In genomic region chr11:95157872-95158271, GRCm38 (mm10) we compare ENCODE assay signal across 24 mouse cellular contexts. TPM values are rescaled to one million over a fixed set of nuclear protein-coding genes. Genes with fewer than 3 reads are reported as not detected.
DNase-seq lines count a peak whose midpoint lies in the region; ATAC-seq and TF ChIP-seq lines count a peak whose summit lies in the region.
"Had no signal": no experiment of that assay in that cellular context is flagged by ENCODE, and none has a peak within 500 bp of the region (broad histone marks: within the 10 kb centered on the region; RNA-seq: fewer than 3 reads in every experiment).

No protein-coding gene starts in this region.

- POLR2A ChIA-PET in Patski (lab: Charles Lee) = no interaction called here

- peak; percentile 65 for ATAC-seq in Patski
- ATAC-seq in hematopoietic stem cell, adult 5-6 weeks (replicated peaks in 1 of 2; ENCODE audit: insufficient read depth in 1 of 2, low FRiP score in 2 of 2, low TSS enrichment in 1 of 2, low read depth in 1 of 2, poor library complexity in 2 of 2, severe bottlenecking in 2 of 2) = peak; percentile 80 to 90
- no peak for ATAC-seq in activated CD4-positive, CD25-positive, alpha-beta regulatory T cell, adult 4 months
- ATAC-seq in hindbrain, embryonic 11.5 days (ENCODE audit: low FRiP score) = no peak
- ATAC-seq: forebrain, embryonic 13.5 days; forebrain, postnatal 0 days; intestine, embryonic 16.5 days had no signal

- H3K4me3 ChIP-seq in C2C12 (ENCODE audit: insufficient read depth, poor library complexity, severe bottlenecking) = no peak overlapping the region
- H3K4me3 ChIP-seq in hindbrain, embryonic 11.5 days (ENCODE audit: low read depth, low read length) = no peak overlapping the region
- H3K4me3 ChIP-seq: forebrain, embryonic 13.5 days; heart, embryonic 12.5 days had no signal

- no peaks in the 10 kb centered on the region for H3K27me3 ChIP-seq in C2C12 (ENCODE audit: control insufficient read depth, insufficient read depth, insufficient read length)
- no peaks in the 10 kb centered on the region for H3K27me3 ChIP-seq in Patski
- H3K27me3 ChIP-seq in hindbrain, embryonic 11.5 days (ENCODE audit: control insufficient read depth, insufficient read depth, low read length) = peaks cover 4% of the 10 kb centered on the region; the same call in 1 of the 2 replicates

- H3K4me1 ChIP-seq in hindbrain, embryonic 11.5 days (replicated peaks; ENCODE audit: control insufficient read depth, insufficient read depth, low read length) = no peaks in the 10 kb centered on the region
- H3K4me1 ChIP-seq: forebrain, embryonic 13.5 days; heart, embryonic 12.5 days had no signal

- 69% methylated on average over 5 of the region's 5 CpGs for WGBS in hindbrain, embryonic 11.5 days

- DNase-seq in 3134 (ENCODE audit: extremely low read depth, insufficient read length, low spot score) (peak; percentile 95), Patski (ENCODE audit: low read depth, low spot score) (peak; percentile 59)
- DNase-seq in lung, postnatal 36 days = no peak
- no peak for DNase-seq in adrenal gland, adult (ENCODE audit: inconsistent age in 2 of 2, low spot score in 1 of 2)
- no peak for DNase-seq in hindbrain, embryonic 11.5 days (ENCODE audit: low spot score)
- DNase-seq: adrenal gland, adult 2 months; adrenal gland, postnatal 25 days; B cell, adult 2 months; cerebellum, adult 18-20 months; cerebellum, adult 9-11 months; cerebellum, postnatal 36 days; forebrain, postnatal 0 days; gastrocnemius, postnatal 14 days; heart, postnatal 36 days; kidney, adult 2 months had no signal

- H3K27ac ChIP-seq in hindbrain, embryonic 11.5 days (ENCODE audit: low read depth, low read length) = no peak overlapping the region
- H3K27ac ChIP-seq: forebrain, embryonic 13.5 days; hindbrain, embryonic 14.5 days had no signal

- no peak for TF ChIP-seq CTCF in C2C12 (IDR thresholded peaks at IDR 0.05; ENCODE audit: control insufficient read depth, insufficient read depth, insufficient read length)
- no peak for TF ChIP-seq CTCF in Patski (IDR thresholded peaks at IDR 0.05)

- H3K36me3 ChIP-seq in C2C12 (ENCODE audit: control insufficient read depth, insufficient read depth) = no peaks in the 10 kb centered on the region
- H3K36me3 ChIP-seq in hindbrain, embryonic 11.5 days (ENCODE audit: control insufficient read depth, insufficient read depth, low read length) = no peaks in the 10 kb centered on the region
- H3K36me3 ChIP-seq: heart, embryonic 12.5 days had no signal

- H3K4me2 ChIP-seq in hindbrain, embryonic 11.5 days (replicated peaks; ENCODE audit: low read depth, low read length) = no peak overlapping the region
- H3K4me2 ChIP-seq: forebrain, embryonic 13.5 days; heart, embryonic 12.5 days; hindbrain, embryonic 14.5 days had no signal

- CTCF ChIA-PET in Patski (lab: Charles Lee) = interaction anchor here (0.6 kb wide), 1 partner anchor 31 kb away, joined by 3 read pairs; no protein-coding TSS in a partner anchor

- H3K79me3 ChIP-seq in C2C12 (ENCODE audit: low read depth) = no peaks in the 10 kb centered on the region

- H3K79me2 ChIP-seq in C2C12 (ENCODE audit: control insufficient read depth, insufficient read depth) = no peaks in the 10 kb centered on the region

- no peak overlapping the region for H3ac ChIP-seq in C2C12 (ENCODE audit: control insufficient read depth, insufficient read length, low read depth)

- in situ Hi-C loops in Patski (cut with MboI; ENCODE audit: low pct_unique_long_range_greater_than_20kb) = no loop called here

- no peak overlapping the region for H3K9ac ChIP-seq in hindbrain, embryonic 11.5 days (ENCODE audit: low read depth, low read length)
- H3K9ac ChIP-seq: forebrain, embryonic 13.5 days; forebrain, postnatal 0 days; heart, embryonic 12.5 days; hindbrain, embryonic 14.5 days had no signal

- H3K9me3 ChIP-seq in hindbrain, embryonic 11.5 days (ENCODE audit: control insufficient read depth, low read length) = no peaks in the 10 kb centered on the region
- H3K9me3 ChIP-seq: forebrain, embryonic 13.5 days had no signal

TF ChIP-seq in C2C12, 6 proteins besides CTCF, POLR2A, EP300 and RAD21:
- TF ChIP-seq FOSL1 (IDR thresholded peaks at IDR 0.05; ENCODE audit: insufficient read depth, low read length, poor library complexity, severe bottlenecking) = peak; percentile 36
- peak; percentile 90 for TF ChIP-seq MYOD1 (IDR thresholded peaks at IDR 0.05; ENCODE audit: control insufficient read depth, insufficient read length, low read depth)
- TF ChIP-seq MAX (IDR thresholded peaks at IDR 0.05) = peak; percentile 50
- TF ChIP-seq USF1 (IDR thresholded peaks at IDR 0.05; ENCODE audit: low read depth) = no peak
- no peak for TF ChIP-seq MYOG (IDR thresholded peaks at IDR 0.05; ENCODE audit: control insufficient read depth, extremely low read depth, insufficient read length)
- no peak for TF ChIP-seq CEBPB (IDR thresholded peaks at IDR 0.05; ENCODE audit: low read depth)
TF ChIP-seq in C2C12: peak in this region for 3.

RNA-seq across cellular contexts. Expression of gene Dlx4, which starts 11.8 kb away (rescaled TPM):
- polyA plus RNA-seq in C2C12 (2012; fragmentation: generic; extraction: Trizol) (0.37 TPM), Patski (2021) (1.3 TPM)
- total RNA-seq in hematopoietic stem cell, adult 5-6 weeks (2017) = not detected in 2 replicates
- polyA plus RNA-seq in activated CD4-positive, CD25-positive, alpha-beta regulatory T cell, adult 4 months (2017; shearing (Covaris generic)) = not detected
- 0.13 TPM in 1 of 2 replicates, not detected in the other for polyA plus RNA-seq in hindbrain, embryonic 11.5 days (2014; fragmentation: Nextera tagmentation; extraction: Ambion mirVana)
- total RNA-seq: adrenal gland, postnatal 25 days; forebrain, postnatal 0 days; gastrocnemius, adult 18-20 months; gastrocnemius, postnatal 14 days; heart, adult 8-10 months; heart, postnatal 36 days had no signal
- polyA plus RNA-seq: forebrain, embryonic 13.5 days; hindbrain, embryonic 14.5 days; kidney, adult 2 months had no signal

RNA-seq across cellular contexts. Expression of gene Dlx3, which starts 38.0 kb away (rescaled TPM):
- 31.8 TPM for polyA plus RNA-seq in C2C12 (2012; fragmentation: generic; extraction: Trizol)
- polyA plus RNA-seq in Patski (2021) = not detected
- total RNA-seq in hematopoietic stem cell, adult 5-6 weeks (2017) = 0.25 TPM in 1 of 2 replicates, not detected in the other
- polyA plus RNA-seq in activated CD4-positive, CD25-positive, alpha-beta regulatory T cell, adult 4 months (2017; shearing (Covaris generic)) = not detected
- 1.7 TPM in 2 replicates for polyA plus RNA-seq in hindbrain, embryonic 11.5 days (2014; fragmentation: Nextera tagmentation; extraction: Ambion mirVana)
- total RNA-seq: adrenal gland, postnatal 25 days; gastrocnemius, adult 18-20 months; gastrocnemius, postnatal 14 days; heart, adult 8-10 months; heart, postnatal 36 days had no signal
- polyA plus RNA-seq: forebrain, embryonic 13.5 days; forebrain, postnatal 0 days had no signal

Comparison
In these comparisons a context has a peak if more than half of its experiments do, and no peak if none do; other contexts are left out.
1. DNase-seq: peak in 3134 (single experiment) and Patski (single experiment); none in lung, postnatal 36 days (single experiment), adrenal gland, adult (0 of 2) and hindbrain, embryonic 11.5 days (single experiment).
2. ATAC-seq: peak in Patski (single experiment) and hematopoietic stem cell, adult 5-6 weeks (2 of 2); none in activated CD4-positive, CD25-positive, alpha-beta regulatory T cell, adult 4 months (single experiment) and hindbrain, embryonic 11.5 days (single experiment).
3. RNA of gene Dlx3, which starts 38.0 kb away (polyA plus RNA-seq): 31.8 TPM in C2C12 (single experiment); 1.7 TPM in hindbrain, embryonic 11.5 days, not detected in Patski (single experiment) and not detected in activated CD4-positive, CD25-positive, alpha-beta regulatory T cell, adult 4 months; every median in the first group is over 10 times any median in the second.